Mouse (Mus musculus) spleen, adult 2 months (tissue): Measurements from ENCODE around the gene Meis2.

Experiments
- CTCF ChIP-seq: fragments of 200-500 bp; IDR thresholded peaks from 2 replicates; pipeline ENCODE4 v1.5.1; 2011; ENCODE audit warnings: mild to moderate bottlenecking, inconsistent platforms; ENCODE audit not compliant: insufficient read depth, insufficient read length, insufficient replicate concordance; ENCODE audit errors: extremely low read depth
- POLR2A ChIP-seq: fragments of 200-500 bp; IDR thresholded peaks from 2 replicates; pipeline ENCODE4 v1.6.1; 2011; ENCODE audit warnings: low read depth, low read length, inconsistent platforms

DNA sequence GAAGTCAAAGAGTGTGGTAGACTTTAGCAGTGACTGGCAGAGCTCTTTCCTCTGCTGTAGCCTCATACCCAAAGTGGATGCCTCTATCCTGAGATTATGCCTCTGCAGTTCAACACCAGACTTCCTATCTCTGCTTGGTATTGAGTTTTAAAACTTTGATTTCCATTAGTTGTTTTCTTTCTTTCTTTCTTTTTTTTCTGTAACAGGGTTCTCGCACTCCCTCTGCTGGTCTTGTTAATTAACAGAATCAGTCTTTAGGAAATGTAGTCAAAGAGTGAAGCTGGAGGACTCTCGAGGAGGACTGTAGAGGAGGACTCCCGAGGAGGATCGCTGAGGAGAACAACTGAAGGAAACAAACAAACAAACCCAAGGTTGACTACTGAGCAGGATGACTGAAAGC, 40.6 kb upstream of the Meis2 start:
- no peak for TF ChIP-seq POLR2A
- no peak for TF ChIP-seq CTCF
